Mouse (Mus musculus) right cerebral cortex, postnatal 4 days (tissue): ENCODE results near the gene Map3k5.

ENCODE experiments used
- DNase-seq: peaks from one replicate; pipeline ENCODE4 v3.0.0-alpha.2; 2022

Gene Map3k5

GRCm38 (mm10) chr10:20167467-20167866 is 233.2 kb downstream of the Map3k5 start:
- DNase-seq = no peak

GRCm38 (mm10) chr10:20169182-20169674 is 235.0 kb downstream of the Map3k5 start:
- no peak for DNase-seq

DNA sequence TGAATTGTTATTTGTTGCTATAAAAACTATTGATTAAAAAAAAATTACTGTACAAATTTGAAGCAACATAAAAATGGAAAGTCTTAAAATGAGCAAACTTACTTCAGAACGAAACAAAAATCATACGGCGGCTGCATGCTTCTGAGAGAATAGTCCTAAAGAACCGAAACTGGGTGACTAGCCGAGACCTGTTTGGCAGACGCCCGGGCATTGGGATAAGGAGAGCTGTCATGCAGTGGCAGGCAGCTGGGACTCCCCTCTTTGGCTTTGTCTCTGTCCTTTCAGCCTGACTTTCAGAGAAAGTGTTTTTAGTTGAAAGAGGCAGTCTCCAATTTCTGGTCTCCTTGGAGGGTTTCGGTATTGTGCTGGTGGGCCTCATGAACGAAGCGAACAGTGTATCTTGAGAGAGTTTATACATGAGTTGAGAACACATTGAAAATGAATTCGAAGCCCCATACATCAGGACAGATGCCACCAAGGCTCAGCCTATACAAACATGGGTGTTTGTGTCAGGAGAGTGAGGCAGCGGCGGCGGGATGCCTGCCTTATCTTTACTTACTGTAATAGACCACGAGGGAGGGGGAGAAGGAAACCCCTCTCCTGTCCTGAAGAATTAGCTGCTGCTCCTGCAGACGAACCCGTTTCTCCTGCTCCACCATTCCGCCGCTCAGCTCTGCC is 235.8 kb downstream of the Map3k5 start:
- DNase-seq = no peak

GRCm38 (mm10) chr10:20170605-20171088 is 236.4 kb downstream of the Map3k5 start:
- DNase-seq = peak; percentile 77

DNA sequence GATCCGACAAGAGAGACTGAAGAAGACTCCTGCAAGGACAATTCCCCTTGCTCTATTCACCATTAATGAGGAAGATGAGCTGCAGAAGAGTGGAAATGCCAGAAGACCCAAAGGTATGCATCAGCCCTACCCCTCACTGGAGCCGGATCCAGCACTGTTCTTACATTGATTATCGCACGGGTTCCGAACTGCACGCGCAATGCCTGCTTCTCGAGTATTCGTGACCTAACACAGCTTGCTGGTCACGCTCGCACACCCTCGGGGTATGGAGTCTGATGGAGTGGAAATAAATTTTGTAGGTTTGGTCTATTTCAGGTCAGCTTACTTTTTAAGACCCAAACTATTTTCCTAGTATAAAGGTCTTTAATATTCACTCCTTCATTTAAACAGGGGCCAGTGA is 236.9 kb downstream of the Map3k5 start:
- no peak for DNase-seq

DNA sequence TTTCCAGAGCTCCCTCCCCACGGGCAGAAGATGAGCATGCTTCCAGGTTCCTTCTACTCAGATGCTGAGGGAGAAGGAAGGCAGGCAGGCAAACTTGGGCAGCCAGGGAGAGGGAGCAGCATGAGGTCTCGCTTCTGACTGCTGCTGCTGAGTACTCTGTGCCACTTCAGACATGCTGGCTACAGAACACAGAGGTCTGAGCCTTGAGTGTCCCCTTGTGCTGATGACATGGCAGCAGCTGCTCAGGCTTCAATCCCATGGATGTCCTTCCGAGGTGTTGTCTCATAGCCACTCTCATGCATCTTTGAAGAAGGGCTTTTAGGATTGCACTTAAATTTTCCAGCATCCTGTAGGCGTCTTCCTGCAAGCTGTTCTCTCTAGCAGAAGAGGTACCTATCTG is 237.5 kb downstream of the Map3k5 start:
- DNase-seq = no peak

DNA sequence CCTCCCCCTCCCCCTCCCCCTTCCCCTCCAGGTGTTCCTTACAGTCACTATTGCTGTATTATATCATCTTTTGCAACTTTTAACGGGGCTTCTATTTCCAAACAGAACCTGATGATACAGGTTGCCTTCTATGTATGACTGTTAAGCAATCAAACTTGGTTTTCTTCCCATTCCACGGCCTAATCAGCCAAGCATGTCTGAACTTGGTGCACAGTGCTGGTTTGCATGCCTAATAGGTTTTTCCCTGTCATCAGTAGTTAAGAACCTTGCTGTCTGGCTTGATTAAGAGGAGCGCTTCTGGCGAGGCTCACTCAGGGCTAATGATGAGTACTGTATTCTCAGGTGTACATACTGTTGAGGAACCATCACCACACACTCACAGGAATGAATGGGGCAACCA is 239.5 kb downstream of the Map3k5 start:
- no peak for DNase-seq

DNA sequence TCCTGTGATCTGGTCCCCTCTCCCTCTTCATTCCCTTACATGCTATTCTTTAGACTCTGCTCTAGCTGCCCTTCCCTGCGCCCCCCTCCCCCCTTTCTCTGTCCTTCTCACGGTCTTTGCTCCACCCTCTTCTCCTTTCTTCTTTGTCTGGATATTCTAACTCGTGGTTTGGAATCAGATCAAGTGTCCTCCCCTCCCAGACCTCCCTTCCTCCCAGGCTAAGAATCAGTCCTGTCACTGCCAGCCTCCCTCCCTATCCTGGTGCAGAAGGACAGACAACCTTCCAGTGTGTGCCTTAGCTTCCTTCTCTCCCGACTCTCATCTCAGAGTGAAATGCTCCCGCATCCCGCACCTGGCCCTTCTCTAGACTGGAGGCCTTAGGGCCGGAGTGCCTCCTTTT is 241.8 kb downstream of the Map3k5 start:
- DNase-seq = no peak

DNA sequence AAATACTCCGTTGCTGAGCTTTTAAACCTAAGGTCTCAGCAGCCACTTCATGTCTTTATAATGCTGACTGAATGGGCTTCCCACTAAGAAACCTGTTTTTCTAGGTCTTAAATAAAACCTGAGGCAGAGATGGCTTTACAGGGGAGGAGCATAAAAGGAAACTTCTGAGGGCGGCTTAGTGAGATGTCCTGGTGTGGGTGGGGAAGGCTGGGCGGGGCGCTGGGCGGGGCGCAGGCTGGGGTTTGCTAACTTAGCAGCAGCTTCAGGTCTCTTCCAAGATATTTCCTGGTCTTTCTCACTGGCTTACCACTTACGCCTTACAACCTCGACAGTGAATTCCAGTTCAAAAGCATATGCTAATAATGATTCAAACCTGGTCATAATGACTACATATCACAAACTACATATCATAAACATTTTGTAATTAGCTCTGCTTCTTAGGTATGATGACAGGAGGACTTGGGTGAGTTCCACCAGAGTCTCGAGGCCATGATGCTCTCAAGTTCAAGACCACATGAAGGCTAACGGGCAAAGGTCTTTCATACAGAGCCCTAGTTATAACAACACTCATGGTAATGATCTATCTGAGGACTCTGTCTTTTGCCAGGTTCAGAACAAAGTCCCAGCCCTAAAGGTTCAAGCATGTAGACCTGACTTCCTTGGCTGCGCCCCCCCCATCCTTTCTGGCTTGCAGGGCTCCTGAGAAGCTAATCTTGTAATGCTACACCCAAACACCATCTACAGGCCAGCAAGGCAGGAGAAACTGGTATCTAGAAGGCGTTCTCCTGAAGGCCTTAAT is 244.7 kb downstream of the Map3k5 start:
- DNase-seq = no peak

DNA sequence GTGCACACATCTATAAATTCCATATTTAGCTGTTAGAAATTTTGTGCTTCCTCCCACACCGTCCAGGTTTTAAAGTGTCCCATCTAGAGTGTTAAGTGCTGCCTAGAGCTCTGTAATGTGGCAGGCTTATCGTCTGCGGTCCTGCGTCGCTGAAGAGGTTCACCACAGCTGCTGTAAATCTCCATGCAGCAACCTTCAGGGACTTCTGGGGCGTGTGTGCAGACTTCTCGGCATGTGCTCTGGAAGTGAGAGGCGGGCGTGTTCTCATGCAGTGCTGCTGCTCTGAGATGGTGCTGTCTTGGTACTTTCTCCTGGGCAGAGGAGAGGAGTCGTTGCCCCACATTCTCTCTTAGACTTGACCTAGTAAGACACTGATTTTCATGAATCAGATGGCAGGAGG is 246.9 kb downstream of the Map3k5 start:
- DNase-seq = no peak

- DNase-seq = no peak
Observed at GRCm38 (mm10) chr10:20181680-20182399, 247.6 kb downstream of the Map3k5 start.

DNA sequence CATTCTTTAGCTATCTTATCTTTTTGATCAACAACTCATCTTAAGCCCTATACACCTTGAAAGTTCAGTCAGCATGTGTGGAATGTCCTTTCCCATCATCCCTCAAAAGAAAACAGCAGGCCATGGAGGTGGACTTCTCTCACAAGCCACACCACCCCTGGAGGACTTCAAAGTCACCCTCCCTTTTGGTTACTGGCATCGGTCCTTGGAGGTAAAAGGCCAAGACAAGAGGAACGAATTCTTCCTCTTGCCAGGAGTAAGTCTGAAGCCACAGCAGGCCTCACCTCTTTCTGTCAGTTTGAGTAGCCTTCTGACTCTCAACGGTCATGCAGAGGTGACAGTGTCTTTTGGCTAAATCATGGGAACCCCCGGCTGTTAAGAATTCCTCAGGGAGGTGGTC is 250.1 kb downstream of the Map3k5 start:
- no peak for DNase-seq

GRCm38 (mm10) chr10:20185264-20185663 is 251.0 kb downstream of the Map3k5 start:
- DNase-seq = no peak

DNA sequence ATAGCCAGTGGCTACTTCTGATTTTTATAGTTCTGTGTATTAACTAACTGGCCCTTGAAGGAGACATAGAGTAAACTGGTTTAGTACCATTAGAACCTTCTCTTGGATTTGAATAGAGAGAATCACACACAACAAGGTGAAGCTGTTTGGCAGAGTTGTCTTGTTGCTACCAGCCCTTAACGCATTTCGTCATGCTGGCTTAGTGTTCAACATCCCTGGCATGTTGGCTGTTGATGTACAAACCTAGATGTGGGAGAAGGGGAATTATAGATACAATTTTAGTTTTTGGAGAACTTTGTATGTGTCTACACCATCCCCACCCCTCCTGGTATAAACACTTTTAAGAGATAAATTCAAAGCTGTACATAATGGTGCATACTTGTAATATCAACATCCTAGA is 251.5 kb downstream of the Map3k5 start:
- no peak for DNase-seq

GRCm38 (mm10) chr10:20186800-20187273 is 252.6 kb downstream of the Map3k5 start:
- DNase-seq = no peak

DNA sequence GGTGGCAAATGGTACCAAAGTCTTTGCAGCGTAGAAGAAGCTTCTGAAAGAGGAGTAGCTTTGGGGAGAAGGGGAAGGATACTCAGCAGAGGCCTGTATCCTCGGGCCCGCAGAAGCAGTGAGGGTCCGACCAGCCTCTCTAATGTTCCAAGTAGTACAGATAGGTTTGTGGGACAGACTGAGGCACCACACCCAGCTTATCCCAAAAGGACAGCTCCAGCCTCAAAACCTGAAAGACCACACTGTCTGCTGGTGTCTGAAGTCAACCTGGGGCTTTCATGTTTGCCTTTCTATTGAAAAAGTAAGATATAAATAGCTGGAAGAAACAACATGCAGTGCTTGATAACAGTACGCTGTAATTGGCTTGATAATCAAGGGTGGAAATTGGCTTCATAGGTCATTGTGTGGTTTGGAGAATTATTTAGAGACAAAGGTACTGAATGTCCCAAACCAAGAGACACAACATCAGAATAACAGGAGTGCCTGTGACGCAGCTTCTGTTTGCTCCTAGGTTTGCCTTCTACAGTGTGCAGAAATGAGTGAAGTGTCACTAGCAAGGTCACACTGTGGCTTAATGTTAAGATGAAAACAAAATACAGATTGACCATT is 256.0 kb downstream of the Map3k5 start:
- DNase-seq = no peak
